Mouse (Mus musculus) adrenal gland, adult 18-20 months (tissue): ENCODE data around the gene Cadm1. TPM values are rescaled to one million over a fixed set of nuclear protein-coding genes. Genes with fewer than 3 reads are reported as not detected.

Experiments
- DNase-seq, 2 experiments: peaks; one replicate each; pipeline ENCODE4 v3.0.0; 2021 to 2022; ENCODE audit warnings: low spot score in 2 of 2
- total RNA-seq, 2 experiments: library from RNA; stranded (reverse); gene quantifications; 1 replicate in 1 of 2; 2 replicates in 1 of 2; pipeline ENCODE4 v1.2.3; 2021

The Cadm1 gene
- total RNA-seq, 2 experiments from 2014 or later: 37.1 to 45.5 TPM

DNA sequence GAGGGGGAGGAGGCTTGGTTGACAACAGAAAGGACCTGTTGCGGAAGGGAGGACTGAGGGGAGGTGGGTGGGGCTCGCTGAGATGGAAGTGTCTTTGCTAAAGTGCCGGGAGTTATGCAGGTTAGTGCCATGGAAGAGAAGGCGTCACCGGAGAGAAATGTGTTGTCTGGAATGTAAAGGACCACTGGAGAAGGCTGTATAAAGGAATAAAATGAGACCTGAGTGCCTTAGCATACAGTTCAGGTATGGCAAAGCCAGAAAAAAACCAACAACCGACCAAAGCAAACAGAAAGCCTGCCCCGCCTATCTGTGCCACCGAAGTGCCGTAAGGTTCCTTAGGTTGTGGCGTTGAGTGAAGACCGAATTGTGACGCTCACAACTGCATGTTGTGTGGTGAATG is 18.4 kb downstream of the Cadm1 start:
- no peak for DNase-seq

DNA sequence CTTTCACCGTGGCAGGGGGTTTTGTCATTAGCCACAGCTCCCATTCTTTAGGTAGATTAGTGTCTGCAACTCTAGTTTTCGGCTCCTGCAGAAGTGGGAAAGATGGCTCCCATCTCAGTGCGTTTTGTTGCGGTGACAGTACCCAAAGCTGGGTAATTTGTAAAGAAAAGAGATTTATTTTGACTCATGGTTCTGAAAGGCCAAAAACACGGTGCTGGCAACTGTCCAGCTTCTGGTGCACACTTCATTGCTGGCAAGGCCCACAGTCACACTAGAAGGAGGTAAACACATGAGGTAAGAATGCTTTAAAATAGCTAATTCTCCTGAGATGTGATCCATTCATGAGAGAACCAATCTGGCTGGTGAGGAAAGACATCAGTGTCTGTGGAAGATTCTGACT is 18.9 kb downstream of the Cadm1 start:
- no peak for DNase-seq

DNA sequence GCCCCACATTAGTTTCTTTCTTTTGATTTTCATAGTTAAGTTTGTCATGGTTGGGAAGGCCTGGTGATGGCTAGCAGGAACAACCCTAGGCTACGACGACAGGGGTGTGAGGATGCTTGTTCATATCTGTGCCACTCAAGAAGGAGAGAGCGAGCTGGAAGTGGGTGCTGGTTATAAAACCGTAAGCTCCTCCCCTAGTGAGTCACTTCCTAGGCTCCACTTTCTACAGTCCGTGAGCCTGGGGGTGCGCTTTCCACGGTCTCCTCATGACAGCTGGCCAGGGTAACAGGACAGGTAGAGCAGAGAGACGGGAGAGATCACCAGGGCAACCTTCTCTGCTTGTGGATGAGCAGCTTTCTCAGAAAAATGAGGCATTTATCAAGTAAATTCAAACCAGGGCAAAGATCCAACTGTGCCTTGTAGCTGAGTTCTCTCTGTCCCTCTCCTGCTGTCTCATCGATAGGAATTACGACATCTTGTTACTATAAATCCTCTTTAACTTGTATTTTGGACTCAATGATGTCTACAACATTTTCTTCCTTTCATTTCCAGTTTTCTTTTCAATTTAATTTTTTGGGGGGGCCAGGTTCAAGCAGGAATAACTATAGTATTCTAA is 23.1 kb downstream of the Cadm1 start:
- no peak for DNase-seq

DNA sequence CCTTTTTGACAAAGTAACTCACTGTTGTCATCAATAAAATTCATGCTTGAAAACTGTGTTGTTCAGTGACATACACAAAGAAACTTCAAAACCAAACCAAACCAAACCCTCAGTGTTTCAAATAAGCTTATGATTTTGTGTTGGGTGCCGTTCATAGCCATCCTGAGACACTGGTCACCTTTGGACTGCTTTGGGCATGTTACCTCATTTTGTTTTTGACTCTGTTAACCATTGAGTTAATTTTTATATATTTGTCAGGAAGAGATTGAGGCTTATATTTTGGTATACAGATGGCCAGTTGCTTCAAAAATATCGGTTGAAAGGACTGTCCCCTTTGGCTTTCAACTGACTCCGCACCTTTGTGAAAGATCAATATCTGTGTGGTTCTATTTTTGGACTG is 30.8 kb downstream of the Cadm1 start:
- no peak for DNase-seq

DNA sequence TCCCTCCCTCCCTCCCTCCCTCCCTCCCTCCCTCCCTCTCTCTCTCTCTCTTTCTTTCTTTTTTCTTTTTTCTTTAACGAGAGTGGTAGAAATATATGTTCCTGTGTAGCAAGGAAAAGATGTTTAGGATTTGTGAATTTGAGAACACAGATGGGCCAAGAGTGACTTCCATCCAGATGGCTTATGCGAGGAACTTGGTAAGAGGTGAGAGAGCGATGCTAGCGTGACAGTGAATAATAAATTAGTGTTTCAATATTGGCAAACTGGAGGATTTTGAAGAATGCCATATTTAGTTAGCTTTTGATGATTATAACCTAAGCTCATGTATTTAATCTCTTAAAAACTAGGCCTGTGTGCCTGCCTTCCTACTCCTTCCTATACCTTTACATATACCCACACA is 31.6 kb downstream of the Cadm1 start:
- no peak for DNase-seq

DNA sequence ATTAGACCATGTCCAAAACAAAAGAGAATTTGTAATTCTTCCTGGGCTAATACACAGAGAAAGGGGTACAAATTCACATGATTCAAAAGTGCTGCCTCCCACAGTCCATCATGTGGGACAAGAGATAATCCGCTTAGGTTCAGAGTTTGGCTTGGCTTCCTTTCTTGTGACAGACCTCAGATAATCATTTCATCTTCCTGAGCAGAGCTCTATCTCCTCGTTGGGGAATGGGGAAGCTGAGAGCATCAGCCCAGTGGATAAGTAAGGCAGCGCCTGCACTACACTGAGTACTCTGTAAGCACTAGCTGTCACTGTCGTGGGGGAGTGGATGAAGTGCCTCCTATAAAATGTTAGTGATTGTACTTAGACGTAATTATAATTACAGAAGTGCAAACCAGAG is 35.1 kb downstream of the Cadm1 start:
- no peak for DNase-seq

DNA sequence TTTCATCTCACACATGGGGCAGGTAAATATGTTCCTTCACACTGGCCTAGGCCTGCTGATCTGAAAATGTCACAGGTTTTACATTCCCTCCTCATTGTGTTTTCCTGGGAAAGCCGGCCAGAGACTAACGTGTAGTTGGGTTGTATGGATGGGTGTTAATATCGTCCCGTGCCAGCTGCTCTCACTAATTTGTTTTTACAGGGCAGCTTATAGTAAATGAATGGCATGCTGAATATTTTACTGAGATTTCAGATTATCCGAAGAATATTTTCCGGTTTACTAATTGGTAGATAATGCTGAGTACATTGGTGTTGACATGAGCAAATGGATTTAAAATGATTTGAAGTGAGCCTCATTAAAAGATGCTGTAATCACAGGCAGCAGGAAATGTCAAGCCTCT is 37.9 kb downstream of the Cadm1 start:
- DNase-seq: no peak

DNA sequence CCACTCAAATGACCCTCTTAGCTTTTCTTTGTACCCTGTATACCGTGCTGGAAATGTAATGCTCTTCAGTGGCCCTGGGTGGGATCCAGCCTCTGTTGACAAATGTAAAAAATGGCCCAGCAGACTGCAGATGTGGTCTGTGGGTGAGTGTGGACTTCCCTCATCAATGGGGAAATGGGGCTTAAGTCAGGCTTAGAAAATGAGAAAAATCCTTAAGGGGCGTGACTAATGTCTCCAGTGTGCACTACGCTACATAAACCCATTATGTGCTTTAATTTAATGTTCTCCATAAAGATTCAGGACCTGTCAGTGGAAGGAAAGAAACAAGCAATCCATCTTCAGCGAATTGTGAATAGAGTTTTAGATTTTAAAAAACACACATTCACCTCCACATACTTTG is 40.2 kb downstream of the Cadm1 start:
- no peak for DNase-seq

DNA sequence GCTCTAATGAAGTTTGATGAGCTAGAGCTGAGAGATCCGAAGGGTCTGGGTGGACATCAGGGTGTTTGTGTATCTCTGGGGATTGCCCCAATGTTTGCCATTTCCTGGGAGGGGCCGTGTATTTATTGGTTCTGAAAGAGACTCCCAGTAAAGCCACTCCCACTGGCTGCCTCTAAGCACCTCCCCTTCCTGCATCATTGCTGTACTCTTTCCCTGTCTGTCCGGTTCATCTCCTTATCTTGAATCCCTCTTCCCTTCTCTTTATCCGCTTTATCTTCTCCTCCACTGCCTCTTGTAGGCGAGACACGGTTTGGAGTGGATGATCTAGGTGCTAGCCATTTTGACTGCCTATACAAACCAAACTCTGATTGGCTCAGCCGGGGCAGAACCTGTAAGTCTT is 41.5 kb downstream of the Cadm1 start:
- no peak for DNase-seq

DNA sequence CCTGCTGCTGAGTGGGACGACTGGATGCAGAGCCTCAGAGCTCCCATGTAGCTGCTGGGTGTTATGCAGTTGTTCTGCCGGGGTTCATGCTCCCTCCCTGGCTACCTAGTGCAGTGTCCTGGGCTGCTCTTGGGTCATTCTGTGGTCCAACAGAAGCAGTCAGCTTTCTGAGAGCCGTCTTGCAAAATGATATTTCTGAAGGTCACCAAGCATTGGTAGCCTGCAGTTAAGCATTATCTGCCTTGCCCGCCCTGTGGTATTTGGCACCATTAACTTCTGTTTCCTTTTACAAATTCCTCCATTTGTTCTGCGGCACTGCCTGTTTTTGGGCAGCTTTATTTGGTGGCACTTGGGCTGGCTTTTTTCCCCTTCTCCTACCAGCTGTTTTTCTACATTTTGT is 42.2 kb downstream of the Cadm1 start:
- no peak for DNase-seq

DNA sequence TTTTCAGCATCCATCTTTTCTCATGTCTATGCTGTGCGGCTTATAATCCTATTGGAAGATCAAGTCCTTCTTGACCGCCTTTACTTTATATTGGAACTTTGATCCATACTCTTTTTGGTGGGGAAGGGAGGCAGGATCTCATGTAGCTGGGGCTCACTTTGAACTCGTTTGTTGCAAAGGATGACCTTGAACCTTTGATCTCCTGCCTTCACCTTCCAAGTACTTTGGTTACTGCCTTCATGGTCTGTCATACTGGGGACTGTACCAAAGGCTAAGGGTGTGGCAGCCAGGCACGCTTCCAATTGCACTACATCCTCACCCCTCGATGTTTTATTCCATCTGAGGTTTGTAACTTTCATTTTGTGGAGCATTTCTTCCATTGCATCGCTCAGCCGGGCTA is 43.5 kb downstream of the Cadm1 start:
- DNase-seq: no peak

DNA sequence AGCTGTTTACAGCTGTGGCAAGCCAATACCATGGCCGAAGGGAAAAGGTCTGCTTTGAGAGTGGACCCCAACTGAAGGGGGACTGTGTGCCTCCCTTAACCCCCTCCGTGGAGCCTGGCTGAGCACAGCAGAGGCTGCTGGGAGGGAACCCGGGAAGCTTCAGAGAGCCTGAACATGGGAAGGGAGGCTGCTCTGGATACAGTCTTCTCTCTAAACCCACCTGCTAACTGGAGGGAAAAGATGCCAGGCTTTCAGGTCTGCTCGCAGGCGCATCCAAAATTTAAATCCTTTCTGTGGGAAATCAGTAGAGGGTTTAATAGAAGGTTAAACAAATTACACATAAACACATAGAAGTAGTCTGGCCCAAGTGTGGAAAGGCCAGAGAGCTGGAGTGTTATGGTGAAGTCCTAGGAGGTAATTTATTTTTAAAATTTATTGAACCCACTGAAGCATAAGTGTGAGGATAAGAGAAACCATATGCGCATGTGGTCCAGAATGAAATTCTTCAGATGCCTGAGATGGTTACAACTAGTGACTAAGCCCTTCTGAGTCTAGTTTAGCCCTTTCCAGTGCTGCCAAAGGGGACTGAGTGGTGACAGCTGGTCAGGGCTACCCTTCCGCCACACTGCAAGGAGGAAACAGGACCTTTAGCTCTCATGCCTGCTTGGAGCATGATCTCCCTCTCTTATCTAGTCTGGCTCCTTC is 44.9 kb downstream of the Cadm1 start:
- DNase-seq: no peak

DNA sequence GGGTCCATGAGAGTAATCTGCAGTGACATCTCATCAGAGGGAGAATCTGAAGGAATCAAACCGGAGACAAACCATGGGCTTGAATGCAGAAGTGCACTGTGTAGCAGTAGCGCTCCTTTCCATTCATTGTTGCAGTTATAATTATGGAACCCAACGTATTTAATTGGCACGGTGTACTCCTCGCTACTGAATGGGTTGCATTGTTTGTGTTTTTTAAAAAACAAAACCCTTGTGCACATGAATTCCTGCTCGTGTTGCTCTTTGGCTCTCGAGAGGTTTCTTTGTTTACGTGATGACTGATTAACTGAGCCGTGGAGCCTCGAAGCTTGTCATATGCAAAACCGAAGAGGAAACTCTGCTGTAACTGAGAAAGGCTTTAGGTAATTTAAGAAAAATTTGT is 45.8 kb downstream of the Cadm1 start:
- DNase-seq: no peak

DNA sequence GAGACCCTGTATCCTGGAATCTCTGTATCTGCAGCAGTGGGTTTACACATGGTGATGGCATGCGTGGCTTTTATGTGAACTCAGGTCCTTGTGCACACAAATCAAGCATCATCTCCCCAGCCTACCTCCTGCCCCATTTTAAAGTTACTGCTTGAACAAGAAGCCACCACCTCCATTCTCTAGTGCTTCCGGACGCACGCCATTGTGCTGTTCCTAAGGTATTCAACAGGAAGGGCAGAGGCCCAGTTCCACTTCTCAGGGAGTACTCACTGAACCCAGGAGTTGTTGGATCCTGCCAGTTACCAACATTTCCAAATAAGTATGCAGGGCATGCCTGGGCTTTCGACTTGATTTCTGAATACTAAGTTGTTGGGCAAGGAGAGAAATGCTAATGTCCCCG is 49.5 kb downstream of the Cadm1 start:
- DNase-seq: no peak

DNA sequence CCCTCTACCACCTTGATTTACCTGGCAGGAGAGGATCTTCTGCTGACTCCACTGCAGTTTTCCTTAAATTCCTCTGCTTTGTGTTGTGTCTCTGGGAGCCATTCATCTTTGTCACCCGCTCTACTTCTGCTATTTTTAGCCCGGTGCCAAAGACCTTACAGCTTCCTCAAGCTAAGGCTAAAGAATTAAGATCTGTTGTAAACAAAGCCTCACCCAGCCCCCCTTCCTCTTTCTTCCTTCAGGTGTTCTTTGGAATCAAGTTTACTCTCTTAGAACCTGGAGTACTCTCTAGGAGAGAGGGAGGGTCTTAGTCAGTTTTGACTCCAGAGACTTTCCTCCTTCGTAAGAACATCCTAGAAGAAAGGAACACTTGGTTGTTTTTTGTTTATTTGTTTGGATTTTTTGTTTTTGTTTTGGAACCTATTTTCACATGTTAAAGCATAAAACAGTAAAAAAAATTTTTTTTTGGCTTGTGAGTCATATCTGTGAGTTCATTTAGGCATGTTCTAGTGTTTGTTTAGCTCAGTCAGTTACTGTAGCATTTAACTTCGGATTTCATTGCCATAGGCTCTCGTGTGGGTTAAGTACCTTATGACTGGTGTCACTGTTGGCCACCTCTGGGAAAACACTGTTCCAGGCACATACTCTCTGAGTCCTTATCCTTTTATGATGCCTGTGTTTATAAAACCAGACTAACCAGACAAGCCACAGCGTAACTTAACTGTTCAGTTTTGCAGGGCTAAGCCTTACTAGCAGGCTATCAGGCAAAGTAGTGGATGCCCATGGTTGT is 51.8 kb downstream of the Cadm1 start:
- DNase-seq: no peak

DNA sequence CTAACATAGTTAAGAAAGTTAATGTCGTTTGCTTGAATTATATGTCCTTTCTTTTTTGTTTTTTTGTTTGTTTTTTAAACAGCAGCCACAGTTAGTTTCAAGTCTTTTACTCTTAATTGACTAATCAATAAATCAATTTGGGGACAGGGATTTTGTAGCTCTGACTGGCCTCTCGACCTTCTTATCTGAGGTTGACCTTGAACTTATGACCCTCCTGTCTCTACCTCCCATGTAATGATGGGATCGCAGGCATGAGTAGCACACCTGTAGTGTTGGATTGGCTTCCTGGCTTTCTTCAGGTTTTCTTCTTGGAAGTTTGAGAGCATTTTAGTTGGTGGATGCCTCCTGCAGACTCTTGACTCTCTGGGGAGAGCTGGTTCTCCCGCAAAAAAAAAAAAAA is 53.3 kb downstream of the Cadm1 start:
- no peak for DNase-seq

DNA sequence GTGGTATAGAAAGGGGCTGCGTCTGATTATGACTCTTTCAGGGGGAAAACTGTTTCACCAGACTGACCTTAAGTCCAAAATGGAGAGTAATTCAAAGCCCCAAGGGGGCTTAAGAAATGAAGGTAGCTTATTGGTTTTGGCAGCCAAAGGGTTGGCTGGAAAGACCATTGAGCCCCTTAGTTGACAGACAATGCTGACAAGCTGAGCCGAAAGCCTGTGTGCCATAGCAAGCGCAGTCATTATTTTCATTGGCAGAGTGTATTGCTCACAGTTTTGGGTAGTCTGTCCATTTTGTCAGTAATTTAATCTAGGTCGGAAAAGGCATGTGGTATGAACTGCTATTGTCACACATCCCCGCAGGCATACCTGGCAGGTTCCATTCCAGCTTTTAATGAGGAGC is 56.2 kb downstream of the Cadm1 start:
- no peak for DNase-seq

DNA sequence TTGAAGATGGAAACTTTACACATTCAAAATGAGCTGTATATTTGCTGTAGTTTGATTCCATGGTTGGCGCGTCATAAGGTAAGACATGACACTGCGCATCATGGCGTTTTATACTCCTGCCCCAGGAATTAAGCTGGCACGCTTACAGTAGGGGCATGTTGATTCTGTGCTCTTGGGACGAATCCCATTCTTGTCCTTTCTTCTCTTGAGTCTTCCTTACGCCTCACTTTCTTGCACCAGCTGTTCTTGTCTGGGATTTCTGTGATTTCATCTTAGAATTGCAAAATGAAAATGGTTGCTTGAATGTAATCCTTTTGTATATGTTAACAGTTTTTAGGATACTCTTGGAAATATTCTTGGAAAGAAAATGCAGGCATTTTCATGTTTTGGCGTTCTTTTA is 56.9 kb downstream of the Cadm1 start:
- DNase-seq: no peak

DNA sequence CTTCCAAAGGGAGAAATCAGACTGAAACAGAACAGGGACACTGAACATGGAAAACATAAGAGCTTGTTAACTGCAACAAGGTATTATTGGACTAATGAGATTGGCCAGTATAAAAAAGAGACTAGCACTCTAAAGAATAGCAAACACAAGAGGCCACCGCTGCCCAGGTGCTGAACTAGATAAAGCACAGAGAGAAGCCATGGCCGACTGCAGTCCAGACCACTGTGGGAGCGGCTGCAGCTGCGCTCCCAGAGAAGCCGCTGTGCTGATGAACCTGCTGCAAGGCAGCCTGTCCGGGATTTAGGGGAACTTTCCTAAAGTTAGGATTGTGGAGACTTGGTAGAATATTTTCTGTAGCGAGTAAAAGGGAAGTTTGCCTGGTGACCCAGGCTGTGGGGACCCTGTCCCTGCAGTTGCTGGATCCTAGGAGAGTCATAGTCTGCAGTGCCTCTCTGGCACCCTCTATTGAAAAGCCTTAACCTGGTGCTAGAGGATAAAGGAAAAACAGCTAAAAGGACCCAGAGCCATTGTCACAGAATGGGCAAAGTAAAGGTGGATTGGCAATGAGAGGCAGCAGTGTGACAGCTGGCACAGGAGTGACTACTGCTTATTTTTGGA is 57.7 kb downstream of the Cadm1 start:
- no peak for DNase-seq

DNA sequence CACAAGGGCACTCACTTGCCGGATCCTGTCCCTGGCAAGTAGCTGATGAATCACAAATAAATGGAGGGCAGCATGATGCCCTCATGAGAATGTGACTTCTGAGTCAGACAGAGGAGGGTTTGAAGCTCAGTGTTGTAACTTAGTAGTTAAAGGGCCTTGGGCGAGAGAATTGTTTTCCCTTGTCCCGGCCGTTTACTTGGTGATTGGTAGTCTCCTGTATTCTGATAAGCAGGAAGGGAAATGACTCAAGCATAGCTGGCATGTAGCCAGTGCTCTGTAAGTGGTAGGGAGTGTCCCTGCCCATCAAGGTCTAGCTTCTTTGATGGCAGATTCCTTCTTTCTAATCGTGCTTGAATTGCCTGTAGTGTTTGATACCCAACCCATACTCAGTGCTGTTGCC is 59.9 kb downstream of the Cadm1 start:
- DNase-seq: peak; percentile 55 to 75

DNA sequence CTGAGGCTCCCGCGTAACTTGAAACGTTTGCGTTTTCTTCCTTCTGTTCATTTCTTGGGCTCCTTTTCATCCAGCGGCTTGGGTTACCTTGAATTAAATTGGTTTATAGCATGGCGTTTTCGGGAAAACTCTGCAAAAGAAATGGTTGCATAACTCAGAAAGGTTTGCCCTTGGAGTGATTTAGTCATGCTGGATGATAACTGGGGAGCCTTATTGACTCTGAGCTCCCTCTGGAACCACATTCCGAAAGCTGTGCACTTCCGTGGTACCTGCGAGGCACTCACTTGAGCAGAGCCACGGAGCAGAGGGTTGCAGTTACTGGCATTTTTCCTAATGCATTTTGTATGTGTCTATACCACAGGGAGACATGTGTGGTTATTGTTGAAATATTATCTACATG is 71.6 kb downstream of the Cadm1 start:
- DNase-seq: no peak

DNA sequence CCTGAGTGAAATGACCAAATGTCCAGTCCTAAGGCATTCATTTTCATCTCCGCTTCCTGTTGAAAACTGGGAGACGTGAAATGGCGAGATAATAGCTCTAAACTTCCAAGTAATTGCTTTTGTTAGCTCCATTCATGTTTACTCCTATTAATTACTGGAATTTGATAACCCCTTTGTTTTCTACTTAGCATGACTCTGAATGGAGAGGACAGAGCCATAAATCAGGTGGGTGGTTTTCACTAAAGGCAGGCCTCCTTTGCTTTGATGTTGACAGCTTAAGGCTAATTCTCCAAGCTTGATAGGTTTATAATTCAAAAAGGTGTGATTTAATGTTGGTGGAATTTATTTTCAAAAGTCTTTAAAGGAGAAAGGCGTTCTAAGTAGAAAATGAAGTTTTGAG is 74.0 kb downstream of the Cadm1 start:
- DNase-seq: no peak
